Mouse (Mus musculus) lung, embryonic 16.5 days (tissue): ENCODE data around the gene Bglap3. TPM values are rescaled to one million over a fixed set of nuclear protein-coding genes. Genes with fewer than 3 reads are reported as not detected.

Experiments used
- ATAC-seq: fragments of 200-750 bp; cut with Nextera tagmentation; 2 replicates; pipeline ENCODE4 v1.8.0; 2017; ENCODE audit warnings: low read depth, mild to moderate bottlenecking, moderate library complexity
- H3K27ac ChIP-seq: fragments of 300-500 bp; sonication (generic); 2 replicates; pipeline ENCODE4 v1.5.1; 2014; ENCODE audit warnings: mild to moderate bottlenecking, control low read depth, low read length
- H3K27me3 ChIP-seq: fragments of 300-500 bp; sonication (generic); 2 replicates; pipeline ENCODE4 v1.6.1; 2014; ENCODE audit warnings: low read depth, low read length, mixed read lengths; ENCODE audit not compliant: control insufficient read depth, insufficient read depth
- H3K36me3 ChIP-seq: fragments of 300-500 bp; sonication (generic); 2 replicates; pipeline ENCODE4 v1.6.1; 2014; ENCODE audit warnings: low read length; ENCODE audit not compliant: control insufficient read depth, insufficient read depth
- H3K4me1 ChIP-seq: fragments of 300-500 bp; sonication (generic); replicated peaks from 2 replicates; pipeline ENCODE4 v1.6.1; 2014; ENCODE audit warnings: low read length, mixed read lengths; ENCODE audit not compliant: control insufficient read depth, insufficient read depth
- H3K4me2 ChIP-seq: fragments of 300-500 bp; sonication (generic); 2 replicates; pipeline ENCODE4 v1.6.1; 2014; ENCODE audit warnings: low read depth, low read length, control low read depth
- H3K4me3 ChIP-seq: fragments of 300-500 bp; sonication (generic); 2 replicates; pipeline ENCODE4 v1.5.1; 2014; ENCODE audit warnings: mild to moderate bottlenecking, low read length, control low read depth
- H3K9ac ChIP-seq: fragments of 300-500 bp; sonication (generic); 2 replicates; pipeline ENCODE4 v1.6.1; 2014; ENCODE audit warnings: low read length, control low read depth
- H3K9me3 ChIP-seq: fragments of 300-500 bp; sonication (generic); 2 replicates; pipeline ENCODE4 v1.6.1; 2016; ENCODE audit warnings: low read length; ENCODE audit not compliant: control insufficient read depth
- WGBS: fragments of 180-500 bp; shearing (Covaris S2); extraction: QIAGEN DNeasy Blood & Tissue Kit; methylation state at CpG from one replicate; pipeline ENCODE4 v1.1.7; 2014; 5-methylcytosine and 5-hydroxymethylcytosine counted together
- polyA plus RNA-seq: library from polyadenylated mRNA; unstranded; fragments of >200 nt; fragmentation: Nextera tagmentation; extraction: Ambion mirVana; gene quantifications from 2 replicates; pipeline ENCODE4 v1.2.1, GENCODE M21; 2015

The Bglap3 gene
- polyA plus RNA-seq, 1 experiment from 2014 or later, result 0.13 TPM

GRCm38 (mm10) chr3:88350732-88351131 is 21.8 kb downstream of the Bglap3 start:
- ATAC-seq, result no peak
- peaks cover 81% of the 10 kb centered on the region for H3K36me3 ChIP-seq
- H3K27me3 ChIP-seq, result no peaks in the 10 kb centered on the region
- H3K9ac ChIP-seq, result no peak overlapping the region
- H3K4me1 ChIP-seq, result no peaks in the 10 kb centered on the region
- no peak overlapping the region for H3K27ac ChIP-seq
- no peak overlapping the region for H3K4me3 ChIP-seq
- H3K9me3 ChIP-seq, result no peaks in the 10 kb centered on the region
- no peak overlapping the region for H3K4me2 ChIP-seq
- 77% methylated on average over 13 of the region's 13 CpGs for WGBS

DNA sequence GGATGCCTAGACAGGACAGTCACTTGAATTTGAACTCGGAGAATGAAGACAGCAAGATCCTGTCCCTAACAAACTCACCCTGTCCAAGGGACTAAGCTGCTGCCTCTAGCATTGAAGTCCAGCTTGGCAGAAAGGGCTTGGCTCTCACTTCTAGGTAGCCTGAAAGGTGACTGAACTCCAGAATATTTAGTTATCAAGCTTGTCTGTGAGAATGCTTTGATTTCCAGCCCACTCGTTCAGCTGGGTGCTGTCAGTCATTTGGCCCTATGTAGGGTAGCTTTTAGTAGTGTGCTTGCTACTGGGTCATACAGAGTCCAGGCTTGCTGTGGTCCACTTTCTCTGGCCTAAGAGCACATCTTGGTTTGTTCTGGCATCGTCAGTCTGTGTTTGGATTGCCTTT is 33.5 kb downstream of the Bglap3 start:
- no peak overlapping the region for H3K27ac ChIP-seq
- H3K4me3 ChIP-seq, result no peak overlapping the region
- peaks cover 16% of the 10 kb centered on the region for H3K4me1 ChIP-seq
- no peak overlapping the region for H3K9ac ChIP-seq
- no peaks in the 10 kb centered on the region for H3K9me3 ChIP-seq
- H3K36me3 ChIP-seq, result peaks cover 24% of the 10 kb centered on the region
- H3K4me2 ChIP-seq, result no peak overlapping the region
- no peak for ATAC-seq
- 58% methylated on average over 3 of the region's 3 CpGs for WGBS
- H3K27me3 ChIP-seq, result no peaks in the 10 kb centered on the region

DNA sequence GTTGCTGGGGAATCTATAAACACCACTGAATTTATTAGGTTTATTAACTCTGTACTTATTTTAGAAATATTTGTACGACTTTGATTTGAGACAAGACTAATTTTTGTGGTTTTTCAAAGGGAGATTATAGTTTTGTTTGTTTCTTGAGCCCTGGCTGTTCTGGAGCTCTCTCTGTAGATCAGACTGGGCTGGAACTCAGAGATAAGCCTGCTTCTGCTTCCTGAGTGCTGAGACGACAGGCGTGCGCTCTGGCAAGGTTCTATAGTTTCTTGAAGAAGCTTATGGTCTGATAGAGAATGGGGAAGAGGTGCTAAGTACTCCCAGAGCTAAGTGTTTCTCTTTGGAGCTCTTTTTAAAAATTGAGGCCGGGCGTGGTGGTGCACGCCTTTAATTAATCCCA is 34.2 kb downstream of the Bglap3 start:
- H3K4me3 ChIP-seq, result no peak overlapping the region
- no peak for ATAC-seq
- H3K4me2 ChIP-seq, result no peak overlapping the region
- no peak overlapping the region for H3K27ac ChIP-seq
- H3K9ac ChIP-seq, result no peak overlapping the region
- no peaks in the 10 kb centered on the region for H3K27me3 ChIP-seq
- H3K9me3 ChIP-seq, result no peaks in the 10 kb centered on the region
- 88% methylated on average over 7 of the region's 7 CpGs for WGBS
- H3K4me1 ChIP-seq, result peaks cover 19% of the 10 kb centered on the region
- H3K36me3 ChIP-seq, result peaks cover 18% of the 10 kb centered on the region

- peak overlapping the region; percentile 3; the same call in 1 of the 2 replicates for H3K27ac ChIP-seq
- no peaks in the 10 kb centered on the region for H3K9me3 ChIP-seq
- H3K36me3 ChIP-seq, result peaks cover 9% of the 10 kb centered on the region
- H3K4me1 ChIP-seq, result peaks cover 20% of the 10 kb centered on the region
- peak overlapping the region; percentile 69 for H3K4me3 ChIP-seq
- peak overlapping the region; percentile 70 for H3K4me2 ChIP-seq
- H3K27me3 ChIP-seq, result no peaks in the 10 kb centered on the region
- peak overlapping the region; percentile 53 for H3K9ac ChIP-seq
- WGBS, result 67% methylated on average over 11 of the region's 11 CpGs
- no peak for ATAC-seq
Measured at GRCm38 (mm10) chr3:88337367-88338020, 35.0 kb downstream of the Bglap3 start.

GRCm38 (mm10) chr3:88336058-88337013 is 36.2 kb downstream of the Bglap3 start, which contains the start of the genes Tmem79 and Smg5:
TSS of gene Tmem79 (minus strand) at chr3:88336148.
TSS of gene Smg5 (plus strand) at chr3:88336260.
- H3K36me3 ChIP-seq, result no peaks in the 10 kb centered on the region
- H3K9ac ChIP-seq, result peak within 1 kb of the TSS; percentile 84
- 2% methylated on average over 52 of the region's 66 CpGs for WGBS
- peak; percentile 93 for ATAC-seq
- peaks cover 20% of the 10 kb centered on the region for H3K4me1 ChIP-seq
- H3K27me3 ChIP-seq, result no peaks in the 10 kb centered on the region
- peak within 1 kb of the TSS; percentile 79 for H3K4me2 ChIP-seq
- peak within 1 kb of the TSS; percentile 93 for H3K27ac ChIP-seq
- H3K9me3 ChIP-seq, result no peaks in the 10 kb centered on the region
- H3K4me3 ChIP-seq, result peak within 1 kb of the TSS; percentile 69

DNA sequence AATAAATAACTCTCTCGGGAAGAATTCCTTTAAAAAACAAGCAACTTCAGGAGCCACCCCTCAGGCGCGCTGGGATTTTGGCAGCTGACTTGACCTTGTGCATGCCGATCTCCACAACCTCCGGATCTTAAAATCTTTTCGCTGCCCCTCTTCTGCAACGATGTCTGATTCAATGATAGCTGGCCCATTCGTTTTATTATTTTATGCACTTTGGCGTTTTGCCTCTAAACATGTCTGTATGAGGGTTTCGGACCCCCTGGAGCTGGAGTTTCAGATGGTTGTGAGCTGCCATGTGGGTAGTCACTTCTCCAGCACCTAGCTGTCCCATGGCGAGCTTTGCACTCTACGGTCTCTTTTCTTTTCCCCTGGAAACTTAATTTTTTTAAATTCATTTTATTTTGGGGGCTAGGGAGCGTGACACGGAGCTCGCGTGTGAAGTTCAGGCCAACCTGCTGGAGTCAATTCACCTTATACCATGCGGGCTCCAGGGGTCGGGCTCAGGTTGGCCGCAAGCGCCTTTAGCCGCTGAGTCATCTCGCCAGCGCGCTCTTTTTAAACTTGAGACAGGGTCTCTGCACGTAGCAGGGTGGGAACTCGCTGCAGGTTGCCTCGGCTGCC is 37.0 kb downstream of the Bglap3 start:
- under 1% methylated on average over 27 of the region's 27 CpGs for WGBS
- peak; percentile 55 for ATAC-seq

DNA sequence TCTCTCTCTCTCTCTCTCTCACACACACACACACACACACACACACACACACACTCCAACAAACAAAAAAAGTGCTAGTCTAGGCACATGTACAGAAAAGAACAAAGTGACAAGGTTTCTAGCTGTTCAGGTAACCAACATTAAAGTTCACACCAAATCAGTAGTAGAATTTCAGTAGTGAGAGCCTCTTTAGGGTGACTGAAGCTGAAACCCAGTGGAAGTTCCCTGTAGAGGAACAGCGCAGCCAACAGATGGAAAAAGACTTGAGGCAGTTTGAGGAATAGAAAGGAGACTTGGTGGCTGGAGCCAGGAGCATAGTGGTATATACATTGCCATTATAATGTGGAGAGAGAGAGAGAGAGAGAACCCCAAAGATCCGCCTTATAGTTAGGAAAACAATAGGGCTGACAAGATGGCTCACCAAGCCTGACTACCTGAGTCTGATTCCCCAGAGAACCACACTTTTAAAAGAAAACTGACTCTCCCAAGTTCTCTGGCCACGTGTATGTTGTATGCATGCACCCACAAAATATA is 37.6 kb downstream of the Bglap3 start:
- no peaks in the 10 kb centered on the region for H3K36me3 ChIP-seq
- no peaks in the 10 kb centered on the region for H3K27me3 ChIP-seq
- H3K4me1 ChIP-seq, result peaks cover 20% of the 10 kb centered on the region
- WGBS, result 28% methylated on average over 3 of the region's 3 CpGs
- ATAC-seq, result no peak
- peak overlapping the region; percentile 79 for H3K4me2 ChIP-seq
- H3K4me3 ChIP-seq, result peak overlapping the region; percentile 69
- peak overlapping the region; percentile 84 for H3K9ac ChIP-seq
- no peaks in the 10 kb centered on the region for H3K9me3 ChIP-seq
- peak overlapping the region; percentile 53; the same call in 1 of the 2 replicates for H3K27ac ChIP-seq

More for the DNA sequence above, 37.0 kb downstream of the Bglap3 start:
- peak overlapping the region; percentile 93 for H3K27ac ChIP-seq
- peak overlapping the region; percentile 84 for H3K9ac ChIP-seq
- peaks cover 20% of the 10 kb centered on the region for H3K4me1 ChIP-seq
- H3K4me2 ChIP-seq, result peak overlapping the region; percentile 79
- H3K4me3 ChIP-seq, result peak overlapping the region; percentile 69
- H3K36me3 ChIP-seq, result no peaks in the 10 kb centered on the region
- no peaks in the 10 kb centered on the region for H3K9me3 ChIP-seq
- H3K27me3 ChIP-seq, result no peaks in the 10 kb centered on the region

DNA sequence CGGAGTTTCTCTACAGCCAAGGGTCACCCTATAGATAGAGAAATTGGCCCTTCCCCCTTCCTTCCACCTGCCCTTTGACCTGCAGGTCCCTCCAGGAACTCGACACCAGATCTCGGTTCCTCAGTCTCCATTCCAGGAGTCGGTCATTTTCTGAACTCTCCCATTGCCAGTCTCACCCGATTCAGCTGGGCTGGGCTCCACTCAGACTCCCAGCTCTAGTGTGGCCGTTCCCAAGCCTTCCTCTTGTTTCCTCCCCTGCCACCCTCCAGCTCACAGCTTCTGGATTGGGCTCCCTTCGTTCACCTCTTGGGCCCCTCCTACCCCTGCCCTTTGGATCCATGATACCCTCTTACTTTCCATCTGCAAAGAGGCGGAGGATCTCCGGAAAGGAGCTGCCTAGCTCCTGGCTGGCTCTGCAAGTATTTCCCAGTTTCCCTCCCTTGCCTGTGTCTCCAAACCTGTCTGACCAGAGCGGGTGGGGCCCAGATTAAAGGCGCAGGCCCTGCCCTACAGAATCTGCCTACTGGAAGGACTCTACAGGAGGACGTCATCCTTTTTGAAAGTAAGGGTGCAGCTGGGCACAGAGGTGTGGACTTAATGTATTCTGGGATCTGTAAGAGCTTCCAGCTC is 38.4 kb downstream of the Bglap3 start:
- Histone ChIP-seq H3K4me1 (peaks cover 20% of the 10 kb centered on the region), H3K27me3 (no peaks in the 10 kb centered on the region), H3K27ac (peak overlapping the region; percentile 53), H3K9me3 (no peaks in the 10 kb centered on the region), H3K4me2 (peak overlapping the region; percentile 34), H3K4me3 (peak overlapping the region; percentile 24), H3K36me3 (peaks cover 5% of the 10 kb centered on the region; the same call in 1 of the 2 replicates), H3K9ac (peak overlapping the region; percentile 45)
- peak; percentile 29; the same call in 1 of the 2 replicates for ATAC-seq
- 41% methylated on average over 12 of the region's 12 CpGs for WGBS
